Mouse (Mus musculus): ENCODE measurements around the gene Dnmt3l.
A peak's percentile ranks its signal among the peaks of the same experiment; 100 is the strongest.
"Not testable (repeated sequence)": the region's sequence is repeated elsewhere in the genome, so short reads cannot be mapped to it uniquely, and the experiment has no call there.

Dnmt3l gene

DNA sequence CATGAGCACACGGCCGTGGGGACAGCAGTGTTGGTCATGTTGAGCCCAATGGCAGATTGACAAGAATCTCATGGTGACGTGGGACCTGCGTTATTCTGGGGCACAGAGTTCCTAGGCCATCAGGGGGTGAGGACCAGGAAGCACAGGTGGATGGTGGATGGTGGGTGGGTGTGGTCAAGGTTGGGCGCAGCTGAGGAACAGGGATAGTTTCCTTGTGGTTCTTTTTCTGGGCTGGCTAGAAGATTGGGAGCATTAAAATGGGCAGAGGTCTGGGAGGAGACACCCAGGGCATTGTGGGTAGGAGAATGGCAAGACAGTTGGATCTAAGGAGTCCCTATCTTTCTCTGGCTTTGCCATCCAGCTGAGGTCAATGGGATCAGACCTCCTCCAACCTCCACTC is at the start of gene Dnmt3l:
TSS of gene Dnmt3l (plus strand) at position 301 of the 400 bp plus-strand sequence.
- no peak for DNase-seq (ENCODE audit: low spot score in 2 of 2)

DNA sequence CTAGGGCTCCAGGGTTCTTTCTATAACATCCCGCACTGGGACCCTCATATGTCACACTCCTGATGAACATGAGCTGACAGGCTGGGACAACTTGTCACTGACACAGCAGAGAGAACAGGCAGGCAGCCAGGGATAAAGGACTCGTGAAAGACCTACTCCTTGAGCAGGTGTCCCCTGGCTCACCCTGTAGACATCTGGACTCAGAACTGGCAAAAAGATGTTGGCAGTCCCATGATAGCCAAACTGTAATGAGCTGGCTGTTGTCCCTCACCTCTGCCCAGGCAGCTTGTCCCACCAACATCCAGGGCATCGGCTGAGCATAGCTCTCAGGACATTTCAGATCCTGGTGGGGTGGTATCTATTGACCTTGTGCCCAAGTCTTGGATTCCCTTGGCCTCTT is 46.1 kb upstream of the Dnmt3l start:
- no peak for DNase-seq (ENCODE audit: low spot score in 2 of 2)

GRCm38 (mm10) chr10:78000200-78000599 is 41.5 kb upstream of the Dnmt3l start:
- no peak for DNase-seq (ENCODE audit: low spot score in 2 of 2)

DNA sequence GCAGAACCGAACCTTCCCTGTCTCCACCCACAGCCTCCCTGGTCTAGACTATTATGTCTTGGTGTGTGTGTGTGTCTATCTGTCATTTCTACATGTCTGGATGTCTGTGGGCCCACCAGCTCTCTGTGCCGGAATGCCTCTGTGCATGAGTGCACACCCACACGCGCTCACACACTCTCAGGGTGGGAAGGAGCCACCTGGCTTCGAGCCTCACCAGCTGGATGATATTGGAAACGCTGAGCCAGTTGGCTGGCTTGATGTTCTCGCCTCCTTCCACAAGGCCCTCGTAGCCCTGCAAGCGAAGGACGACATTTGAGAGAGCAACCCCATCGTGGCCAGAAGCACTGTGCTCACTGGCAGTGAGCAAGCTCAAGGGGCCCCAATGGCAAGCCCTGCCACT is 40.0 kb upstream of the Dnmt3l start:
- no peak for DNase-seq (ENCODE audit: low spot score in 2 of 2)

DNA sequence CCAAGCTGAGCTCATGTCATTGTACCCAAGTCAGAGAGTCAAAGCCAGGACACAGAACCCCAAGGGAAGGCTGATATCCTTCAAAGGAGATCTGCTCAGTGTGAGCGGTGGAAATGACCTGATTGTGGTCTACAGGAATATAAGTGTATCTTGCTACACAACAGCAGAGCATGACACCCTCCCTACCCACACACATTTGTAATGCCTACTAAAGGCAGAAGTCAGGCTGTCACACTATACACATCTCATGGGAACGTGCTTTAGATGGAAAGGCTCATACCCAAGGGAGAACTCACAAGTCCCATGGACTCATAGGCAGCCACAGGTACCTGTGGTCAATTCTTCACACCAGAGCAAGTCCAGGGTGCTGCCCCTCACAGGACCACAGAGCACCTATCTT is 39.4 kb upstream of the Dnmt3l start:
- DNase-seq (ENCODE audit: low spot score in 2 of 2): no peak

DNA sequence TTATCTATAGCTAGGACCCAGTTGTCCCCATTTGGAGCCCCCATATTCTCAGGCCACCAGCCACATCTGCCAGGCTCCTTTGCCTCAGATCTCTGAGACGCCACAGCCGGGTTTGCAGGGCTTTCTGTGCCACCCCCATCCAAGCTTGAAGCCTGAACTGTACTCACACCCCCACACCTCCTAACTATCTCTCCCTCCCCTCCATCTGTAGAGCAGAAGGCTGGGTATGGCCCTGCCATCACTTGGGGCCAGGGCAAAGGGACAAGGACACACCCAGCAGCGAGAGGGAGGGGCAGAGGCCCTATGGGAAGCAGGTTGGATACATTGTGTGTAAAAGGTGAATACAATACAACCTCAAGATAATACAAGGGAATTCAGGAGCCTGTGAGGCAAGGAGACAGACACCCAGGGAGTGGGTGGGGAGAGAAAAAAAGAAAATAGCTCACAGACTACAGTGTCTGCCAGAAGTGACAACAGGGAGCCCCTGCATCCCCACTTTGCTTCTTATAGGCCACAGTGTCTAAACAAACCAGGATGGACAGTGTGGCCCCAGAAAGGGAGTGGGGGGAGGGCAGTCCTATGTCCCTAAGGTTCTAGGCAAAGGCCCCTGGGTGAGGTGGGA is 37.2 kb upstream of the Dnmt3l start:
- no peak for DNase-seq (ENCODE audit: low spot score in 2 of 2)

DNA sequence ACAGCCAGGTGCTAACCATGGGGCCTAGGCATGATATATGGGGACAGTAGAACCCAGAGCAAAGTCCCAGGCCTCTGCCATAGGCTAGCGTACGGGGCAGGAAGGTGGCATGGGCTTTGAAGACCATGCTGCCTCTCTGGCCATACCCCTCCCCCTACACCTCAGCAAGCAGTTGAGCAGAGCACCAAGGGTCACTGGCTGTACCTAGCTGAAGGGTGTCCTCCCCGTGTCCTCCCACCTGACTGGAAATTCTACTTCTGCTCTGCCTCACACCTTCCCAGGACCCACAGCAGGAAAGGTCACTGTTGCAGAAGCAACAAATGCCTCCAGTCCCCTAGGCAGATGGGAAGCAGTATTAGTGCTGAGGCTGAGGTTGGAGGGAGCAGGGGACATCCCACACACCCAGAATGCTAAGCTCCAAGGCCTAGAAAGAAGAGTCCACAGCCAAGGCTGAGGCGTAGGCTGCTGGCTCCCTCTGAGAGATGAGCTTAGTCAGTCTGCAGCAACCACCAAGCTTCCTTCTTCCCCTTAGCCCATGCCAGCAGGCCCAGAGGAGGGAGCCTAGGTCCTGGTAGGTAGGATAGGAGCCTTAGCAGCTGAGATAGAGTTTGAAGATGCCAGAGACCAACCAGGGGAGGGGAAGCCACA is 35.8 kb upstream of the Dnmt3l start:
- no peak for DNase-seq (ENCODE audit: low spot score in 2 of 2)

GRCm38 (mm10) chr10:78007203-78007602 is 34.5 kb upstream of the Dnmt3l start:
- no peak for DNase-seq (ENCODE audit: low spot score in 2 of 2)

DNA sequence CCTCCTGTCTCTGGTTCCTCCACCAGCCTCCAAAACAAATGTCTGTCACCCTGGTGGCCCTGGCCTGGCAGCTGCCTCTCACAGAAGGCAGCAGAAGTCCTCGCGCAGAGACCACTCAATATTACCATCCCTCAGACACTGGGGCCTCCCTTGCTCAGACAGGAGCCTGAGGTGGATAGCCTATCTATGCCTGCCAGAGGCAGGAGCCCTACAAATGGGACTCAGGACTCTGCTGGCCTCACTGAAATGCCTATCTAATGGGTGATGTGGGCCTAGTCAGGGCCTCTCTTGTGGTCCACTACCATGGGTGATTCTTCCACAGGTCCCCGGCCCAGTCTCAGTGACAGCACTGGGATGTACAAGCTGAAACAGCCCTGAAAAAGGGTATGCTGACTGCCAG is 33.6 kb upstream of the Dnmt3l start:
- no peak for DNase-seq (ENCODE audit: low spot score in 2 of 2)

- DNase-seq (ENCODE audit: low spot score in 2 of 2): peak; percentile 94 to 97
Measured at GRCm38 (mm10) chr10:78009184-78009944, 32.4 kb upstream of the Dnmt3l start.

GRCm38 (mm10) chr10:78009945-78010293 is 31.8 kb upstream of the Dnmt3l start, which contains the start of gene Pfkl:
Gene Pfkl (minus strand): TSS chr10:78010083.
- no peak for DNase-seq (ENCODE audit: low spot score in 2 of 2)

- DNase-seq (ENCODE audit: low spot score in 2 of 2): no peak
Measured at GRCm38 (mm10) chr10:78010335-78010734, 31.4 kb upstream of the Dnmt3l start.

- not testable (repeated sequence) for DNase-seq (ENCODE audit: low spot score in 2 of 2)
Measured at GRCm38 (mm10) chr10:78011116-78011515, 30.6 kb upstream of the Dnmt3l start.

DNA sequence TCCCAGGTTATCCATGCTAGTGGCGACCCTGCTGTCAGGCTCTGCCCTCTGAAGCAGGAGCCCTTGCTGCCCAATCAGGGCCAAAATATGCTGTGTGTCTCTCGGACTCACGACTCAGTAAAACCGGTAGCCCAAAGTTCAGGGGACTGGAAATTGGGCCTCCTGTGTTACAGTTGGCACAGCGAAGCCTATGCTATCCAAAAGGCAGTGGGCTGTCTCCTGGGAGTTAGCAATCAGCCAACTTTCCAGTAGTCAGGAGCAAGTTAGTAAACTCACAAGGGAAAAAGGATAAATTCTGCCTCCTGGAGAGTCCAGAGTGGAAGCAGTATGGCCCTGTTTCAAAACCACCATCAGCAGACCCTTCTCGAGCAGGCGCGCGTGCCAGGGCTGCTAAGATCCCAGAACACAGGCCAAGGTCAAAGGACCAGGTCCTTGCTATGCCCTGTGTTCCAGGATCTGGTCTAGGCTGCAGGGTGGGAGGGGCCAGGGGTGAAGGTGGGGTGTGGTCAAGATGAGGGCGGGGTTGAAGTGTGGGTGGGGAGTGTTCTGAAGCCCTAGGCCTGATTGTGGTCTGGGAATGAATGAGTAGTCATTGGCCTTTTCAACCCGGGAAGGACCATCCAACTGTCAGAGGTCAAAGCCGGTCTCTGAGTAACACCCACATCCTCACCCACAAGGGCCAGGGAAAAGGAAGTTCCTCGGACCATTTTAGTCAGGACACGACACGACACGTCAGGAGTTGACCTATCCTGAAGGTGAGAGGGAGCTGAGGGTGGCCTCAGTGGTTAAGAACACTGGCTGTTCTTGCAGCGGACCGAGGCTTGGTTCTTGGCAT is 28.9 kb upstream of the Dnmt3l start:
- no peak for DNase-seq (ENCODE audit: low spot score in 2 of 2)

GRCm38 (mm10) chr10:78015489-78015888 is 26.3 kb upstream of the Dnmt3l start:
- DNase-seq (ENCODE audit: low spot score in 2 of 2): no peak

- no peak for DNase-seq (ENCODE audit: low spot score in 2 of 2)
Measured at GRCm38 (mm10) chr10:78016366-78016765, 25.4 kb upstream of the Dnmt3l start.

DNA sequence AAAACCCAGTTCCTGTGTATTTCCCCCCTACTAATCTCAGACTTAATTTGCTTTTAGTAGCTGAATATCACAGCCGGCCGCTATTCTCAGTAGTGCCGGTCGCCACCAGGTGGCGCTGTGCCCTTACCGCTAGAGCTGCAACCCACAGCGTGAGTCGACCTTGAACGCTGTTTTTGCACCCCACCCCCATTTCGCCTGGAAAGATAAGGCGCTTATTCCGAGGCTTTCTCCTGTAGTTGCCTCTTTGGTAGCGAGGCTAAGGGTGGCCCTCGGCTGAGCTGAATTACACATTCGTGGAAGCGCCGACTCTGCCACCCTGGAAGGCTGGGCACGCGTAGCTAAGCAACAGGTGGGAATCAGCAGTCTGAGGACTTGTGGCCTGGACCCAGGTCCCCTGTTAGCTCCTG is 22.9 kb upstream of the Dnmt3l start:
- peak; percentile 55 to 82 for DNase-seq (ENCODE audit: low spot score in 2 of 2)

- no peak for DNase-seq (ENCODE audit: low spot score in 2 of 2)
Measured at GRCm38 (mm10) chr10:78019291-78019690, 22.5 kb upstream of the Dnmt3l start.

GRCm38 (mm10) chr10:78019984-78020383 is 21.8 kb upstream of the Dnmt3l start:
- not testable (repeated sequence) for DNase-seq (ENCODE audit: low spot score in 2 of 2)

GRCm38 (mm10) chr10:78025453-78025852 is 16.3 kb upstream of the Dnmt3l start:
- not testable (repeated sequence) for DNase-seq (ENCODE audit: low spot score in 2 of 2)

DNA sequence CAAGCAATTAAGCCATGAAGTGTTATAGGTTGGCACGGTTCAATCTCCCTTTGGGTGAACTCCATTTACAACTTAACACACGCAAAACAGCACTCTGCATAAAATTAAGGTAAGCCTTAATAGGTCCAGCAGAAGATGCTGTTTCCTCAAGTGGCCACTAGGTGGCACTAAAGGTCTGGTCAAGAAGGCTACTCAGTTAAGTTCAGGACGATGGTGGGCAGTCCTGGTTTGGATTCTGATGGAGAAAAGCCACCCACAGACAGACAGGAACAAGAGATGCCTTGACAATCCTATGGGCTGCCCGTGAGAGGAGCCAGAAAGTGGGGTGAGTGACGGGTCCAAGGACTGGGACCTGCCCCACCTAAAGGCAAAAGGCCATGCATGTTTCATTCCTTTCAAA is 13.6 kb upstream of the Dnmt3l start:
- peak; percentile 43 to 75 for DNase-seq (ENCODE audit: low spot score in 2 of 2)

DNA sequence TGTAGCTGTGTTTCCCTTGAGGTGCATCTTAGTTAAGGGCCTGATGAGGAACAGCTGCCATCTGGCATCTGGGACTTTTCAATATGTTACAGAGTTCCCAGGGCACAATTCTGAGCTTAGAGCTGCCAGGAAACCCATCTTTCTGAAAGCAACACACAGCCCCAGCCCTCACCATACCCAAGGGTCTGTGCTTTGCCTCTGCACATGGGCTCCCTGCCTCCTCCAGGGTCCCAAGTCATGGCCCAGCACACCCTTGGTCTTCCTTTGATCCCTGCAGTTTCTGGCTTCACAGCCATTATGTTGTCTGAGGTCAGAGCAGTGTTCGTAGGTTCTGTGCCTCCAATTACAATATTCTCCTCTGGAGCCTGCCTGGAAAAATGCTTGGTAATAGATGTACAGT is 12.7 kb upstream of the Dnmt3l start:
- no peak for DNase-seq (ENCODE audit: low spot score in 2 of 2)
